Mouse (Mus musculus): ENCODE data around the gene Dact3. TPM values are rescaled to one million over a fixed set of nuclear protein-coding genes. Genes with fewer than 3 reads are reported as not detected.

The Dact3 gene
- 0.61 and 1.2 TPM in 2 replicates for polyA plus RNA-seq (2012; ENCODE audit: low replicate concordance)

GRCm38 (mm10) chr7:16875310-16875325, at the start of gene Dact3:
TSS of gene Dact3 (plus strand) at chr7:16875317.

DNA sequence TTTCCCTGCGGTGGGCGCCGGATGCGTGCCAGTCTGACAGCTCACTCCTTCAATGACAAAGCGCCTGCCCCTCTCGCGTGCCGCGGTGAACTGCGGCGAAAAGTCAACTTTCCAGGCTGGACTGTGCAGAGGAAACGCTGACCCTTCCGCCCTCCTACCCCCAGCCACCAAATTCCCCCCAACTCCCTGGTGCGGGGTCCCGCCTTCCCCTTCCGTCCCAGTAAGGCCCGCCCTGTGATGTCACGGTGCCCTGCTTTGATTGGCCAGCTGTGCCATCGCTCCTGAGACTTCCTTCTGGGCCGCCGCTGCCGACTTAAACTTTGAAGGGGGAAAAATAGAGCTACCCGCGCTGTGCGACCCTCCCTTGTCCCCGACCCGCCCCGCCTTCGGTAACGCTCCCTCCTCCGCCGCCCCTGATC, 32.5 kb upstream of the Dact3 start, which contains the start of gene Prkd2:
TSS of gene Prkd2 (plus strand) at position 258 of the 419 bp plus-strand sequence.

DNA sequence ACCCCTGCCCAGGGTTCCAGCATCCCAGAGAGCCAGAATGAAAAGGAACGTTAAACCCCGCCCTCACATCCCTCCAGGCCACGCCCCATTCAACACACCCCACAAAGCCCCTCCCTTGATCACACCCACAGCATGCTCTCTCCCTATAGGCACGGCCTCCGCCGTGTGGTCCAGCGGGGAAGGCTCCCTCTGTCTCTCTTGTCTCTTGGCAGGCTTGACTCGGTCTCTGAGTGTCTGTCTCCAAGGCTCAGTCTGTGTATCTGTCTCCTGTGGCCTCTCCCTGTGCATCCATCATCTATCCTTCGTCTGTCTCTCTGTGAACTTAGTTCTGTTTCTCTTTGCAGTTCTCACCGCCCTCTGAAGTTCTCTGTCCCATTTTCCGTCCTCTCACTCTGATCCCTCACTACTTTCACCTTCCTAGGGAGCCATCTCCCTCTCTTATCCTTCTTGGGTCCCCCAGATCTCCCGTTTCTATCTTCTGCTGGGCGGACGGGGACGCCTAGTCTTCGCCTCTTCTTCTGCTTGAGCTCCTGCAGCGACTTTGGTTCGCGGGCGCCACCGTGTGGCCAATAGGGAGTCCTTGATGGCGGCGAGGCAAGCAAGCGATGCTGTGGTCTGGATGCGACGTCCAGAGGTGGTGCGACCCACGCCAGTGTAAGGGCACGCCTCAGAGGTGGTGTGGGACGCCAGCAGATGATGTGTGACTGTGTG, 16.7 kb downstream of the Dact3 start, which contains the start of gene Gng8:
TSS of gene Gng8 (plus strand) at position 146 of the 711 bp plus-strand sequence.

GRCm38 (mm10) chr7:16906281-16906680, 31.2 kb downstream of the Dact3 start, which contains the start of gene Ptgir:
TSS of gene Ptgir (plus strand) at chr7:16906490.

DNA sequence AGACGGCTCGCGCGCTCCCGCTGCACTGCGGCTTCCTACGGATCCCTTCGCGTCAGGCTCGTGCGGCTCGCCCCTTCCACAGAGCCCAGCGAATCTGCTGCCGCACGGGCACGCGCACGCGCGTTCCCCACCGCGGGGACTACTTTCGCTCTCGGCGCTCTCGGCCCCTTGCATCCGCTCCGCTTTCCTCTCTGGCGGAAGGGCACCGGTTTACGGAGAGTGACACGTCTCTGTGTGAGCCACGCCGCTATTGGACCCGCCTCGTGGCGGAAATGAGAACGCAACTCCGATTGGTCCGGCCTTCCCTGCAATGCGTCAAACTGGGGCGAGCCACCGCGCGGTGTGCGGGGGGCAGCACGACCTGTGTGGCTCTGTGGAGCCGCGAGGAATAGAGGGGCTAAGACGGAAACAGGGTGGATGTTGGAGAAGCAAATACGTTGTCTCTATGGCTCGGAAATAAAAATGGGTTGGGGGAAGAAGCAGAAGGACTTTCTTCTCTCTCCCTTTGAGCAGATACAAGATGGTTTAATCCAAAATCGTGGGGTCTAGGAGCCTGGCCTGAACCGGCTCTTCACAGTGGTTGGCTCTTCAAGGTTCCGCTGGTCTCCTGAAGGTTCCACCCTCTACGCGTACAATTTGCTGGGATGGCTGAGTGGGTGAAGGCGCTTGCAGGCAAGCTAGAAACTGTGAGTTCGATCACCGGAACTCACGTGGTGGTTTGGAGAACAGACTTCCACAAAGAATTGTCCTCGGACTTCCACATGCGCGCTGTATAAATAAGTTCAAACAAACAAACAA, 49.1 kb downstream of the Dact3 start, which contains the start of gene Calm3:
TSS of gene Calm3 (minus strand) at position 78 of the 798 bp plus-strand sequence.

Other genes with a start within 250 kb of the Dact3 start
- gene Ceacam15, start 199.6 kb upstream of the Dact3 start, polyA plus RNA-seq (2012; ENCODE audit: low replicate concordance), result not detected in 2 replicates
- gene Ceacam9, start 153.4 kb upstream of the Dact3 start, polyA plus RNA-seq (2012; ENCODE audit: low replicate concordance), result not detected in 2 replicates
- gene Ap2s1, start 136.9 kb upstream of the Dact3 start, polyA plus RNA-seq (2012; ENCODE audit: low replicate concordance), result 337 and 641 TPM in 2 replicates
- 57.8 and 110 TPM in 2 replicates for gene Slc1a5, start 94.0 kb upstream of the Dact3 start, polyA plus RNA-seq (2012; ENCODE audit: low replicate concordance)
- 110 and 114 TPM in 2 replicates for gene Strn4, start 59.4 kb upstream of the Dact3 start, polyA plus RNA-seq (2012; ENCODE audit: low replicate concordance)
- 34.4 and 47.5 TPM in 2 replicates for gene Fkrp, start 58.6 kb upstream of the Dact3 start, polyA plus RNA-seq (2012; ENCODE audit: low replicate concordance)
- gene Prkd2, start 32.4 kb upstream of the Dact3 start, polyA plus RNA-seq (2012; ENCODE audit: low replicate concordance), result 33.2 and 65.6 TPM in 2 replicates
- gene Gng8, start 16.5 kb downstream of the Dact3 start, polyA plus RNA-seq (2012; ENCODE audit: low replicate concordance), result not detected in 2 replicates
- 0.28 and 0.76 TPM in 2 replicates for gene Ptgir, start 31.2 kb downstream of the Dact3 start, polyA plus RNA-seq (2012; ENCODE audit: low replicate concordance)
- gene Calm3, start 48.8 kb downstream of the Dact3 start, polyA plus RNA-seq (2012; ENCODE audit: low replicate concordance), result 1,517 and 1,958 TPM in 2 replicates
- gene Pnmal2, start 69.4 kb downstream of the Dact3 start, polyA plus RNA-seq (2012; ENCODE audit: low replicate concordance), result 0.15 TPM in 1 of 2 replicates, not detected in the other
- gene Pnmal1, start 84.4 kb downstream of the Dact3 start, polyA plus RNA-seq (2012; ENCODE audit: low replicate concordance), result 0.09 TPM in 1 of 2 replicates, not detected in the other
- gene Gm42372, start 107.8 kb downstream of the Dact3 start, polyA plus RNA-seq (2012; ENCODE audit: low replicate concordance), result 0.12 and 0.33 TPM in 2 replicates
- 0.12 and 0.42 TPM in 2 replicates for gene Ccdc8, start 117.4 kb downstream of the Dact3 start, polyA plus RNA-seq (2012; ENCODE audit: low replicate concordance)
- gene Ppp5c, start 152.6 kb downstream of the Dact3 start, polyA plus RNA-seq (2012; ENCODE audit: low replicate concordance), result 104 and 116 TPM in 2 replicates
- gene Hif3a, start 187.1 kb downstream of the Dact3 start, polyA plus RNA-seq (2012; ENCODE audit: low replicate concordance), result 6.1 and 9.2 TPM in 2 replicates
- gene Psg16, start 198.7 kb downstream of the Dact3 start, polyA plus RNA-seq (2012; ENCODE audit: low replicate concordance), result not detected in 2 replicates